Mouse (Mus musculus) MEL-GATA-1-ER (cell line): ENCODE measurements around the gene Jph2.

Experiments used
- DNase-seq: peaks from one replicate; pipeline ENCODE4 v3.0.0-alpha.2; 2012; ENCODE audit warnings: low read depth; ENCODE audit errors: extremely low read depth

Jph2 gene

DNA sequence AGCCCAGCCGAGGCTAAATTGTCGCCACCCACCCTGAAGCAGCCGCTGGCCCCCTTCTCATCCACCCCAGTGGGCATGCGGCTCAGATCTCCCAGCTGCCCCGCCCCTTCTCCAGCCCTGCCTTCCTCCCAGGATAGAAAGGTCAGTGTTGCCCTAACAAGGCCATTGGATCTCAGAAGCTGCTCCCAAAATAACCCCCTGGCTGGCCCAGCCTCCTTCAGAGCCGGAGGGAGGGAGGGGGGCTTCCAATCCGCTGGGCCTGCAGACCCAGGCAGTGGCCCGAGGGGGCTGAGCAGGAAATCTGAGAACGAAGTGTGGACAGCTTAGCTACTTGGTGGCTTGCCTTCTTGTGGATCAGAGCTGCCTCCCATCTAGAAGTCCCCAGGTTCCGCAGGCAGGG, at the start of gene Jph2:
Gene Jph2 (minus strand): TSS at position 89 of the 400 bp plus-strand sequence.
- no peak for DNase-seq

DNA sequence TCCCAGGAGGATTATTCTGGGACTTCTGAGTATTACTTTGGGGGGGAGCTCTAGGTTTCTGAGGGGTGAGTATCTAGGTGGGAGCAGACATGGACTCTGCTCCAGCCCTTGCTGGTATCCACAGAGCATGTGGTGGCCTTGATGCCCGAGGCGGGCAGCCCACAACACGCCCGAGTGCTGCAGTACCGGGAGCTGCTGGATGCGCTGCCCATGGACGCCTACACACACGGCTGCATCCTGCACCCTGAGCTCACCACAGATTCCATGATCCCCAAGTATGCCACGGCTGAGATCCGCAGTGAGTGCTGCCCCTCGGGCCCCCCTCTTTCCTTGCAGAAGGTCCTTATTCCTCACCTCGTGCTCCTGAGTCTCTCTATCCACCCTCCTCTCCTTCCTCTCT, 49.6 kb upstream of the Jph2 start:
- no peak for DNase-seq

DNA sequence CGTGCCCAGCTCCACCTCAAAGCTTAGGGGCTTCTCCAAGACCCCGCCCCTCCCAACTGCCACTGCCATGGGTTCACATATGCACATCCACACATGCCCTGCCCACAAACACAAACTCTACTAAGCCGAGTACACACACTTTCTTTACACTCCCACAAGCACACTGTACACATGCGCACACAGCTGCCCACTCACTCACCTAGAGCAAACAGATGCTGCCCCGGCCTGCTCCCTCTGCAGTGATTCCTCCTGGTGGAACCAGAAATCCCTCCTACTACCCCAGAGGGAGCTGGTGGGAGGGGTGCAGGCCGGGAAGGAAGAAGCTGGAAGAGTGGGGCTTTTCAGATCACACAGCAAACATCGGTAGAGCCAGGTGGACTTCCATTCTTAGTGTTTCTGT, 46.2 kb upstream of the Jph2 start:
- DNase-seq, result no peak

DNA sequence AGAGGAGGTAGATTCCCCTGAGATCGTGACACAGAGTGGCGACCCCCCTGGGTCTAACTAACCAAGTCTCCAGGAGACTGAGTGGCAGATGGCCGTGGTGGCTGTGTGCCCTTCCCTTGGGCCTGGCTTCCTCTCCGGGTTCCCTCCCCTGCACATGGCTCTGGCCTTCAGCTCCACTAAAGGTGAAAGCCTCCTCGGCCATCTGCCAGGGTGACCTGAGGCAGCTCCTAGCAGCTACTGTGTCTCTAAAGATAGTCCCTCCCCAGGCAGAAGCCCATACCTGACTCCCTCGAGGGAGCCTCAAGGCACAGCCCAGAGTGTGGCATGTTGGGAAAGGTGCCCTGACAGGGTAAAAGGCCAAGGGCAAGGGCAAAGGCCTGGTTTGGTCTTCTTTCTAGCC, 45.8 kb upstream of the Jph2 start:
- no peak for DNase-seq

DNA sequence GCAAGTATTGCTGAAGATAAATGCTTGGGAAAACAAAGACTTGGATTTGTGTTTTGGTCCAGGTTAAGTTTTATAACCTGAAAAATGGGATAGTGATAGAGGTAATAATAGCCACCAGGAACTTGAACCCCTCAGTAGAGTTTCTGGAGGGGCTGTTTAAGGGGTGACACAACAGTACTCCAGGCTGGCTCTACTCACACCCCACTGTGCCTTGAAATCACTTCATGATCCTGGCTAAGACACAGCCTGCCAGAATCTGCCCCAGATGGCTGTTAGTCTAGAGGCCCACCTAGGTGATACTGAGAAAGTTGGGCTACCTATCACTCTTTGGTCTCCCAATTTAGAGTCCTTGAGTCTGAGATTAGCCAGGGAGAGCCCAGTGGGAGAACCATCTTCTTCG, 41.7 kb upstream of the Jph2 start:
- DNase-seq, result no peak

DNA sequence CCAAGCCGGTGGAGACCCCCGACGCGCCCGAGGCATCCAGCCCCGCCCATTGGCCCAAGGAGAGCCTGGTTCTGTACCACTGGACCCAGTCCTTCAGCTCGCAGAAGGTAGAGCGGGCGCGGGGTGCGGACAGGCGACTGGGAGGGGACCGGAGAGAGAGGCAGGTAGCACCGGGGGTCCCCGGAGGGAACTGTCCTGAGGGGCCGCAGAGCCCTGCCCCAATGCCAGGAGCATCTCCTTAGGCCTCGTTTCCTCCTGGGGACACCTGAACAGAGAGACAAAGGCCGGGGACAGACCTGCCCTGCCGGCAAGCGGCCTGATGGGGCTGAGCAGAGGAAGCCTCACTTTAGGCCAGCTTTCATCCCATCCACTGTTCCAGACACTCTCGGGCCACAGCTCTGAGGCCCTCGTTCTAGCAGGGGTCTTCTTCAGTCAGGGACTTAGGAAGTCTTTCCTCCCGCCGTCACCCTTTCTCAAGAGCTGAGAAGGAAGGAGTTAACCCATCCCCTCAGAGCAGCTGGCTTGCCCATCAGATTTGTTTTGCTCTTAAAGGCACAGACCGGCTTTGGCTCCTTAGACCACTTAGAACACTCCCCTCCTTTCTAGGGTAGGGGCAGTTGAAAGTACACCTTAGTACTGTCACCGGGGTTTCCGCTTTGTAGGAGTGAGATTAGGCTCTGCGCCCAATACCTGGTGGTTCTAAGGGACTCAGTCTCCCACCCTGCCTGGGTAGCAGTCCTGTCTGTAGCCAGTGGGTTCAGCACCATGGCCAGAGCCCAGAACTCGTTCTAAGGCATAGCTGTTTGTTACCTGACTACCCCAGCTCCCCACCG, 41.0 kb upstream of the Jph2 start:
- DNase-seq, result no peak

DNA sequence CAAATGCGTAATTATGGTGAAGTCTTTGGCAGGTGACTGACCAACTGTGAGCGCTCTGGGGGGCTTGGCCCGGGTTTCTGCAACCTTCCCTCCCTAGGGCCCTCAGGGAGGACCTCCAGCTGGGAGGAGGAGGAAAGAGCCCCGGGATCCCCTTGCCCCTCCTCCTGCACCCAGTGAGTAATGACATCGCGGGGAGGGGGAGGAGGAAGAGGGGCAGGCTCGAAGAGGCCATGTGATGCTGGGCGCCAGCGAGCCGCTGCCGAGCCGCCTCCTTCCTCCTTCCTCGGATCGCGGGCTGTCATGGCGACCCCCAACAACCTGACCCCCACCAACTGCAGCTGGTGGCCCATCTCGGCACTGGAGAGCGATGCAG, 40.4 kb upstream of the Jph2 start, which contains the start of gene Gdap1l1:
Gene Gdap1l1 (plus strand): TSS at position 231 of the 373 bp plus-strand sequence.
- no peak for DNase-seq

DNA sequence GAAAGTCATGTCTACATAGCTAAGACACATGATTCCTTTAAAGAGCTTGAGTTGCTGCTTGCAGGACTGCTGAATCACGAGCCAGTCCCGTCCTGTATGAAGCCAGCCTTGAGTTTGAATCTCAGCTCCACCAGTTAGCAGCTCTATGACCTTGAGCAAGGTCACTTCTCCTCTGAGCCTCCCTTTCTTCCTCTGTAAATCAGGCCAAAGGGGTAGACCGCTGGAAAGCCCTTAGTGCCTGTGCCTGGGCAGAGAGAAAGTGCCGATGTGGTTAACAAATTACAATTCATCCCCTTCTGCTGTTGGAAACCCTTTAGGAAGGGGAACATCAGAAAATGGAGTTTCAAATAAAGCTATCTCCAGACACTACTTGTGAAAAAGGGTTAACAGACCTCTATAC, 40.0 kb upstream of the Jph2 start:
- no peak for DNase-seq

DNA sequence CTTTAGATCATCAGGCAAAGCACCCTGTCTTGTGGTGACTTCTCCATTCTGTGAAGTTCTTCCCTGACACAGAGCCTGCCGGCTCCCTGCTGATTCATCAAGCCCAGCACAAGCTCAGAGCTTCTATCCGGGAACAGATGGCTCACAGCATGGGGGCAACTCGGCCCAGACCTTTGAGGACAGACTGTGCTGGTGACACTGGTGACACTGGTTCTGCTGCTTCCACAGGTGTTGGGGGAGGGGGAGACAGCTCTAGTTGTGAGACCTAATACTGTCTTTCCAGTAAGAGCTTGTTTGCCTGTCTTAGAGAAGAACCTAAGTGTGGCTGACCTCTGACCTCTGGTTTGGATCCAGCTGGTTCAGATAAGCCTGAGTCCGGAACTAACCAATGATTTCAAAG, 36.2 kb upstream of the Jph2 start:
- no peak for DNase-seq

DNA sequence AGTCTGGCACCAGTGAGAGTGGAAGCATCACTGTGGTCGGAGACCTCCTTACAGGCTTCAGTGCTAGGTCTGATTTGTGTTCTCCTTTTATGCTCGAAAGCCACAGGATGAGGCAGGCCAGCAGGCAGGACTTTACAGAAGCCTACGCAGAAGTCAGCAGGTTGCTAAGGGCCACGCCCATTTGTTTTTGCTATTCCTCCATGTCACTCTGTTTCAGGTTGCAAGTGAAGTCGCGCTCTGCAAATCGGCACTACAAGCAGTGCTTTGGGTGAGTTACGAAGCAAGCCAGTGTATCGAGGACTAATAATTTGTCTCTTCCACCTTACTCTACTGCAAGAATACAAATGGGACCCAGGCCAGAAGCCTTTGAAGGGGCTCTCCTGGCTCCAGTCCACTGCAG, 33.5 kb upstream of the Jph2 start:
- DNase-seq, result no peak

DNA sequence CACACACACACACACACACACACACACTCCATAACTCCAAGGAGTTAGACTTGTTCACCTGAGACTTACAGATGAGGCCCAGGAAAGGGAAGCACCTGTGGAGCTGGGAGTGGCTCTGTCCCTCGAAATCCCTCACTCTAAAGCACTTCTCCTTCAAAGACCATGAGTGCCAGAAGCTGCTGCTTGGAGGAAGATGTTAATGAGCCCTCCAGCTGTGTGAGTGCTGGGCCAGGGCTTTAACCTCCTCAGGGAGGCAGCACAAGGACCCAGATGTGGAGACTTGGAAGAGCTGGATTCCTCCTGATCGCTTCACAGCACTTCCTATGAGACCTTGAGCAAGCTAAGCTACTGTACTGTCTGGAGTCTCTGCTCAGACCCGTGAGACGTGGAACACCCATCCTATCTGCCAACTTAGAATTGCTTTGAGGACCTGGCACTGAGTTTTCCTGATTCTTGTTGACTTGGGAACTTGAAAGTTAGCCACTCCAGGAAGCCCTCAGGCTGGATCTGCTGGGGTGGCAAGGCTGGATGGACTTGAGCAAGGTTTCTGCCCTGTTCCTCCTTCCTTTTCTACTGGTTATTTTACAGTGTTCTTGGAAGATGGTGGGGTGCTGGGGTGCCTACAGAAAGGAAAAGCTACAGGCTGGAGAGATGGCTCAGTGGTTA, 30.7 kb upstream of the Jph2 start:
- no peak for DNase-seq

DNA sequence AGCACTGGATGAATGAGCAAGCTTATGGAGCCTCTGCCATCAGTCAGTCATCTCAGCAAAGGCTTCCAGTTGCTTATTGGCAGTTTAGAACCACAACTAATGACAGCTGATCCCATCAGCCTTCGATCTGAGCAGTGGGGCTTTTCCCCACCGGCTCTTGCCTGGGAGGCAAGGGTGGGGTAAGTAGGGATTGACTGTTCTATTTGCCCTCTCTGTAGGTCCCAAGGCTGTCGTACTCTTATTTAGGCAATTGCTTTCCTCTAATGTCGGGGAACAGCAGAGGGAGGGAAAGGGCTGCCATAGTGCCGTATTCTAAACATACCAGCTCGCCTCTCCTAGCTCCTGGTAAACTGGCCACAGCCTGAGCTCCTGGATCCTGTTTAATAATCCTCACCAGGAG, 26.8 kb upstream of the Jph2 start, which contains the start of gene Oser1:
Gene Oser1 (minus strand): TSS at position 101 of the 400 bp plus-strand sequence.
- no peak for DNase-seq

DNA sequence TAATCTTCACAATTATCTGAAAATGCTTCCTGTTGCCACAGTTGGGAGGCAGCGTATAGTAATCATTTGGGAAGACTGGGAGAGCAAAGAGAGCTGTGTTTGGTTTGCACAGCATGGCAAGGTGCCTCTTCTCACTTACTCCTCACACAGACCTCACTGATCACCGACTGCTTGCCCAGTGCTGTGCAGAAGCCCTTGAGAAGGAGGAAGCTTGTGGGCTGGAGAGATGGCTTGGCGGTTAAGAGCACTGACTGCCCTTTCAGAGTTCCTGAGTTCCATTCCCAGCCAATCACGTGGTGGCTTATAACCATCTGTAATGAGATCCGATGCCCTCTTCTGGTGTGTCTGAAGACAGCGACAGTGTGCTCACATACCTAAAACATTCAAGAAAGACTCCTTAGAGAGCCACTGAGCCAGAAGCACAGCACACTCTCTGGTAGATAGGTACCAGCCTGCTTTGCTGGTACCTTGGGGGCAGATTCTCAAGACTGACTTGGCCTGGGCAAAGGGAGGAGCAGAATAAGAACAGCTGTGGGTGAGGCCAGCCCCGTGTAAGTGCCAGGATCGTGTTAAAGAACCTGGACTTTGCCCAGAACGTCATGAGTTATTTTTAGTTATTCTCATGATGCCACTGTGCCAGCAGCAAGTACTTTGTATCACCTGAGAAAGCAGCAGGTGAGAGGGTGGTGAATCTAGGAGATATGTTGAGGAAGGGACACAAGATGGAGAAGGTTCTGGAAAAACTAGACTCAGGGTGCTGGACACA, 25.3 kb upstream of the Jph2 start:
- DNase-seq, result no peak

DNA sequence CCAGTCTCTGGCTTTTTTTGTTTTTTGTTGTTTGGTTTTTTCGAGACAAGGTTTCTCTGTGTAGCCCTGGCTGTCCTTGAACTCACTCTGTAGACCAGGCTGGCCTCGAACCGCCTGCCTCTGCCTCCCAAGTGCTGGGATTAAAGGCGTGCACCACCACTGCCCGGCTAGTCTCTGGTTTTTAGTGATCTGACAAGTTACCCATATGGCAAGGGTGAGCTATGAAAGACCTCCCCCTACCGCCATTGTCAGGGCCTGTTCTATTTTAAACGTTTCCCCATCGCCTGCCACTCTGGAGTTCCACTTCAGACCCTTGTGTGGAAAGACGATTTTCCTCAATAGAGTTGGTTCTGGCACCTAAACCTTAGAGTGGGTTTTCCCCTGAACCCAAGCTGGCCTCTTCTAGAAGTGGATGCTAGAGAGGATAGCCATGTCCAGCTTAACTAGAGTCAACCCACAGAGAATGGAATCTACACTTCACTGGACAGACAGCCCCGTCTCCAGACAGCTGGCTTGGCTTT, 22.6 kb upstream of the Jph2 start:
- no peak for DNase-seq

DNA sequence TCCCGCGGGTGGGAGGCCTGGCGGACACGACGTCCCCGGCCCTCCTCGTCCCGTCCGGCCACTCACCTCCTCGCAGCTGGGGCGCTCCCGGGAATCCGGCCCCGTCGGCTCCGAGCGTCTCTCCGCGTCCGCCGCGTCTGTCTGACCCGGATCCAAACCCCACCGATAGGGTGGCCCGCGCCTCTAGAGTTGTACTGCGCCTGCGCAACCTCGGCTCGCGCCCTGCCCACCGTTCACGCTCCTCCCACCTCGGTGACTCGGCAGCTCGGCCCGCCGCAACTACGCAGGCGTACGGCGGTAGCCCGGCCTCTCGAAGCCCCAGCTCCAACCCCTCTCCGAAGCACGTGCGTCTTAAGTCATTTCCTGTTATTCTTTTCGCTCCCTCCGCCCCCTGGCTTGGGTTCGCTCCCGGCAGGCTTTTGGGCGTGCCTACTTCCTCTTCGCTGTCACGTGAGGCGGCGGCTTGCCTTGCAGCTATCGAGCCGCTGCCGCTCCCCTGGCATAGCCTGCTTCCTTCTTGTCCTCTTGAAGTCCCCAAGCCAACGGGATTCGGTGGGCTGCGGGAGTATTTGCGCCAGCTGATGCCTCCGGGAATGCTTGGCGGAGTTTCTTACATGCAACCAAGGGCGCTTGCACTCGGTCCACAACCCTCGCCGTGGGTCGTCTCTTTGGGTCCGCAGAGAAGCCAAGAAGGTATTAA, 21.7 kb upstream of the Jph2 start:
- peak; percentile 97 for DNase-seq

DNA sequence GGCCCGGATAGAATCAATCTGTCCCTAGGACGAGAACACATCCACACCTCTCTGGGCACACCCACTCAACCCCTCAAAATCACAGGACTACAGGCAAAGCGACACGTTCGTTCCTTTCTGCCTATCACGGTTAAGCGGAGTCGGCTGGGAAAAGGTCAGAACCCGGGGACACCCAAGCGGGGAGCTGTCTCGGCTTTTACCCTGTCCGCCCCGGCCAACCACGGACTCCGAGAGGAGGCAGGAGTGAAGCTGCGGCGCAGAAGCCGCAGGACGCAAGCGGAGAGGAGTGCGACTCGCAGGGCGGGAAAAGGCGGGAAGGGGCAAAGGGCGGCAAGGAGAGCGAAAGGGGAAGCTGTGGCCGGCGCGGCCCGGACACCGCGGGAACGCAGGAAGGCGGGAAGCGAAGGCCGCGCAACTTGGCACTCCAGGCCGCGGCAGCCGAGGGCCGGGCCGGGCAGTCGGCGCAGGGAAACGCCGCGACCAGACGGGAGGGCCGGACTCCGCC, 21.1 kb upstream of the Jph2 start:
- peak; percentile 45 for DNase-seq

DNA sequence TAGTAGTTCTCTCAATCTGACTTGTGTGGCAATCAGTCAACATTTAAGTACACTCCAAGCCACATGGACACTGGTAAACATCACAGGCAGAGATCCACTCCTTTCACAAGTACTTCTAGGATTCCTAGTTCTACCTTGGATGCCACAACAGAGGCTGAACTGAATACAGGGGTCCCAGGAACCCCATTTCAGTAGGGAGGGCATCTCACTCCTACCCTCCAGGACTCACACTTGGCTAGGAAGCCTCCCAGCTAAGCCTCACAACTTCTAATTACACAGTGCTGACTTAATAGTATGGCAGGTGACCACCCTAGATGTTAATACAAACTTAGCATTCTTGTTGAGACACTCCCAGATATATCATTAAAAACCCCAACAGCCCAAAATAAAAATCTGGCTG, 20.0 kb upstream of the Jph2 start:
- no peak for DNase-seq

DNA sequence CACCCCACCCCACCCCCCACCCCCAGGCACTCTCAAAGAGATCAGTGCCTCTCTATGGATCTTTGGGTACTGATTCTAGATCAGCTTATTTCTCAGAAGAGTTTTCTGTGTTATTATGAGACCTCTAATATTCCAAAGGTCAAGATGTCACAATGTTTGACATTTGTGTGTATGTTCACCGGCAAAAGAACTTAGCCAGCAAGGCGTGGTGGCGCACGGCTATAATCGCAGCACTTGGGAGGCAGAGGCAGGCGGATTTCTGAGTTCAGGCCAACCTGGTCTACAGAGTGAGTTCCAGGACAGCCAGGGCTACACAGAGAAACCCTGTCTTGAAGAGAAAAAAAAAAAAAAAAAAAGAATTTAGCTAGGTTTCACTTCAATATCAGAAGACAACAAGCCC, 19.2 kb upstream of the Jph2 start:
- no peak for DNase-seq

DNA sequence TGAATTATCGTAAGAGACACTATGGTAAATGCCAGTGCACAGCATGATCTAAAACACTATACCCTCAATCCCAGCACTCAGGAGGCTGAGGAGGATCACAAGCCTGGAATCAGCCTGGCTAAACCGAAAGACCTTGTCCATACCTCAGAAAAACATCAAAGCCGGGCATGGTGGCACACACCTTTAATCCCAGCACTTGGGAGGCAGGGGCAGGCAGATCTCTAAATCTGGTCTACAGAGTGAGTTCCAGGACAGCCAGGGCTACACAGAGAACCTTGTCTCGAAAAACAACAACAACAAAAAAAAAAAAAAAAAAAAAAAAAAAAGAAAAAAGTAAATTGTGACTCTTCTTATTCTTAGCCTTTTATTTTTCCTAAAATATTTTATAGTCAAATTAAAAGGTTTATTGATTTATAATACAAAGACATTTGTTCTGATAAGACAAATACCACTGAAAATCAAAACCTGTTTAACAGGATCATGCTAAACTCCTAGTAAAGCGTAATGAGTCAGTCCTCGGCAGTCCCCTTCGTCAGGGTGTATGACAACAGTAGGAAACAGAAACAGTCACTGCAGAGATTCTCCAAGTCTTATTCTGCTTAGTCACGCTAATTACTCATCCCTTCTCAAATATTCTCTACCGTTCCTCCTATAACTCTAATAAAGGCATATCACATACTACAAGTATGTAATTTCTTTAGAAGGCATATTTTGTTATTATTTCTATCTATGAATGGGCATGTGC, 15.2 kb upstream of the Jph2 start:
- no peak for DNase-seq

DNA sequence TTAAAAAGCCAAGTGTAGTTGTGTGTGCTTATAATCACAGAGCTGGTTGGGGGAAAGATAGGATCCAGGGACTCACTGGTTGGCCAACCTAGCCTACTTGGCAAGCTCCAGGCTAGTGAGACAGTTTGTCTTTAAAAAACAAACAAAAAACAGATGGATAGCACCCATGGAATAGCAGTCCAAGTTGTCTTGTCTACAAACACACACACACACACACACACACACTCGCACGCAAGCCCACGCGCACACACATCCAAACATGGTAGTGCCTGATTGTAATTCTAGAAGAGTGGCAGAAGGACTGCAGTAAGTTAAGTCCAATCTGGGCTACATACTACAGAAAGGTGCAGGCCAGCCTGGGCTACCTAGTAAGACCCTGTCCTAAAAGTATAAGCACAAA, 14.6 kb upstream of the Jph2 start:
- DNase-seq, result no peak
